Mouse (Mus musculus) liver, embryonic 12.5 days (tissue): ENCODE data around the gene Vmn2r112. TPM values are rescaled to one million over a fixed set of nuclear protein-coding genes. Genes with fewer than 3 reads are reported as not detected.
"Not testable (repeated sequence)": the region's sequence is repeated elsewhere in the genome, so short reads cannot be mapped to it uniquely, and the experiment has no call there.

Experiments used
- ATAC-seq: fragments of 200-750 bp; cut with Nextera tagmentation; 2 replicates; pipeline ENCODE4 v1.8.0; 2017; ENCODE audit warnings: moderate number of reproducible peaks, mild to moderate bottlenecking, moderate library complexity
- H3K27ac ChIP-seq: fragments of 300-500 bp; sonication (generic); 2 replicates; pipeline ENCODE4 v1.5.1; 2016; ENCODE audit warnings: mild to moderate bottlenecking
- H3K27me3 ChIP-seq: fragments of 300-500 bp; sonication (generic); replicated peaks from 2 replicates; pipeline ENCODE4 v1.6.1; 2016; ENCODE audit warnings: mild to moderate bottlenecking, moderate library complexity
- H3K36me3 ChIP-seq: fragments of 300-500 bp; sonication (generic); 2 replicates; pipeline ENCODE4 v1.6.1; 2016; ENCODE audit warnings: mild to moderate bottlenecking, moderate library complexity
- H3K4me1 ChIP-seq: fragments of 300-500 bp; sonication (generic); 2 replicates; pipeline ENCODE4 v1.6.1; 2016
- H3K4me2 ChIP-seq: fragments of 300-500 bp; sonication (generic); 2 replicates; pipeline ENCODE4 v1.6.1; 2016; ENCODE audit warnings: mild to moderate bottlenecking, moderate library complexity
- H3K4me3 ChIP-seq: fragments of 300-500 bp; sonication (generic); 2 replicates; pipeline ENCODE4 v1.5.1; 2016; ENCODE audit warnings: mild to moderate bottlenecking, moderate library complexity
- H3K9ac ChIP-seq: fragments of 300-500 bp; sonication (generic); 2 replicates; pipeline ENCODE4 v1.6.1; 2016; ENCODE audit warnings: mild to moderate bottlenecking, moderate library complexity
- H3K9me3 ChIP-seq: fragments of 300-500 bp; sonication (generic); replicated peaks from 2 replicates; pipeline ENCODE4 v1.6.1; 2016; ENCODE audit warnings: mild to moderate bottlenecking, moderate library complexity
- WGBS: fragments of 180-500 bp; shearing (Covaris S2); methylation state at CpG from one replicate; pipeline ENCODE4 v1.1.7; 2016; ENCODE audit not compliant: insufficient replicate concordance; 5-methylcytosine and 5-hydroxymethylcytosine counted together
- polyA plus RNA-seq: library from polyadenylated mRNA; unstranded; fragments of >200 nt; fragmentation: Nextera tagmentation; extraction: Ambion mirVana; gene quantifications from 2 replicates; pipeline ENCODE4 v1.2.1, GENCODE M21; 2016

The Vmn2r112 gene
- polyA plus RNA-seq, result not detected in 2 replicates

DNA sequence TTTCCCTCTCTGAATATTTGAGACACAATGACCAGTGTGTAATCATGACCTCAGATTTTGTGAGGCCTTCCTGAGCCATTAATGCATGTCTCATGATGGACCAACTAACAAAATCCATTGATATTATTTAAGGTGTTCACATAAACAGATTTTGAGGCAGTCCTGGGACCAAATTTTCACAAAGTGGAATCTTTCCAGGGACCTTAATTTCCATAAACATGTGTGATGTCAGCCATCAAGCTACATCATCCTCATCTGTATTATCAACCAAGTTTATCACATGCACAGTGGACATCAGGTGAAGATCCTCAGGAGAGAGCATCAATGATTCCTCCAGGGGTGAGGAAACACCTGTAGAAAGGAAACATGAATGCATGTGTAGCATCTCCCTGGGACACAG lies at the start of gene Vmn2r112:
Vmn2r112 (plus strand) TSS at position 301 of the 400 bp plus-strand sequence.
- not testable (repeated sequence) for H3K4me2 ChIP-seq, H3K9me3 ChIP-seq, H3K4me3 ChIP-seq, H3K27ac ChIP-seq, H3K9ac ChIP-seq, H3K36me3 ChIP-seq, ATAC-seq, H3K27me3 ChIP-seq, H3K4me1 ChIP-seq

GRCm38 (mm10) chr17:22573382-22573781 lies 27.4 kb upstream of the Vmn2r112 start, which contains the start of gene Vmn2r111:
Gene Vmn2r111 (minus strand): TSS chr17:22573482.
- not testable (repeated sequence) for H3K4me3 ChIP-seq, H3K36me3 ChIP-seq, H3K4me2 ChIP-seq, H3K27ac ChIP-seq, H3K9me3 ChIP-seq, H3K9ac ChIP-seq, ATAC-seq, H3K4me1 ChIP-seq, H3K27me3 ChIP-seq
- 39% methylated on average over 1 of the region's 1 CpGs for WGBS

DNA sequence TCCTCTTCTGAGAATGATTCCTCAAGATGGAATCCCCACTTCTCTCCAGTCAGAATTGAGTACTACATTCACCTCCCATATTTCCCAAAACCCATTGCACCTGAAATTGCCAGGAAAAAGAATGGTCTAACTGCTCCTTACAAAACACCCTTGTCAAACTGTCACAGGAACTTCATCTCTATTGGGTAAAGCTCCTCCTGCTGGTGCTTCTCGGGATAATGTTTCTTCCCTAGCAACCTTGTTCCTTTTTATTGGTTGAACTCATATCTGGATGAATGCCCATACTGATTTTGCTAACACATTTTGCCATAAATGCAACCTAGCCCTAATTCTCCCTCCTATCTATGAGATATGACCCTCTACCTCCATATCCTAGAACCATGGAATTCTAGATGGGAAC lies 29.9 kb downstream of the Vmn2r112 start:
- no peaks in the 10 kb centered on the region for H3K9me3 ChIP-seq
- no peaks in the 10 kb centered on the region for H3K27me3 ChIP-seq
- no peak overlapping the region for H3K4me2 ChIP-seq
- WGBS, result 52% methylated on average over 1 of the region's 1 CpGs
- H3K4me1 ChIP-seq, result no peaks in the 10 kb centered on the region
- H3K36me3 ChIP-seq, result no peaks in the 10 kb centered on the region
- no peak overlapping the region for H3K27ac ChIP-seq
- H3K4me3 ChIP-seq, result no peak overlapping the region
- ATAC-seq, result no peak
- no peak overlapping the region for H3K9ac ChIP-seq

Other genes with a start within 250 kb of the Vmn2r112 start
- 7.6 and 7.7 TPM in 2 replicates for gene Zfp944, start 239.6 kb upstream of the Vmn2r112 start, polyA plus RNA-seq
- gene Zfp758, start 239.5 kb upstream of the Vmn2r112 start, polyA plus RNA-seq, result 5.3 and 5.5 TPM in 2 replicates
- gene Zfp946, start 176.7 kb upstream of the Vmn2r112 start, polyA plus RNA-seq, result 3.5 and 3.6 TPM in 2 replicates
- gene Vmn2r111, start 27.5 kb upstream of the Vmn2r112 start, polyA plus RNA-seq, result not detected in 2 replicates